Mouse (Mus musculus) urinary bladder, postnatal 25 days (tissue): ENCODE data around the gene Pnpla2.

Experiments used
- DNase-seq: peaks from one replicate; pipeline ENCODE4 v3.0.0; 2022; ENCODE audit warnings: low spot score

The Pnpla2 gene

GRCm38 (mm10) chr7:141451928-141452327 lies 3.1 kb upstream of the Pnpla2 start:
- no peak for DNase-seq

- no peak for DNase-seq
Measured at GRCm38 (mm10) chr7:141453636-141454035, 1.4 kb upstream of the Pnpla2 start.

GRCm38 (mm10) chr7:141455610-141456314 lies 764 bp downstream of the Pnpla2 start:
- peak; percentile 54 for DNase-seq

- DNase-seq: no peak
Measured at GRCm38 (mm10) chr7:141456739-141457138, 1.7 kb downstream of the Pnpla2 start.

- DNase-seq: no peak
Measured at GRCm38 (mm10) chr7:141457236-141457635, 2.2 kb downstream of the Pnpla2 start.

- no peak for DNase-seq
Measured at GRCm38 (mm10) chr7:141457986-141458660, 3.1 kb downstream of the Pnpla2 start.

- no peak for DNase-seq
Measured at GRCm38 (mm10) chr7:141458661-141459060, 3.7 kb downstream of the Pnpla2 start.

GRCm38 (mm10) chr7:141459301-141459711 lies 4.3 kb downstream of the Pnpla2 start:
- DNase-seq: no peak

- no peak for DNase-seq
Measured at GRCm38 (mm10) chr7:141460001-141460390, 5.0 kb downstream of the Pnpla2 start.

- DNase-seq: no peak
Measured at GRCm38 (mm10) chr7:141460391-141461113, 5.6 kb downstream of the Pnpla2 start, which contains the start of gene Cracr2b. Gene Cracr2b, plus strand, starts transcription at chr7:141461094.

GRCm38 (mm10) chr7:141461521-141462332 lies 6.7 kb downstream of the Pnpla2 start:
- DNase-seq: no peak

GRCm38 (mm10) chr7:141462333-141462821 lies 7.4 kb downstream of the Pnpla2 start:
- DNase-seq: no peak

GRCm38 (mm10) chr7:141463824-141464602 lies 9.0 kb downstream of the Pnpla2 start:
- DNase-seq: no peak

- no peak for DNase-seq
Measured at GRCm38 (mm10) chr7:141464603-141465201, 9.7 kb downstream of the Pnpla2 start.

GRCm38 (mm10) chr7:141465388-141466044 lies 10.5 kb downstream of the Pnpla2 start:
- no peak for DNase-seq

- no peak for DNase-seq
Measured at GRCm38 (mm10) chr7:141466045-141466394, 11.0 kb downstream of the Pnpla2 start.

- no peak for DNase-seq
Measured at GRCm38 (mm10) chr7:141466607-141467148, 11.7 kb downstream of the Pnpla2 start.

- DNase-seq: peak; percentile 90
Measured at GRCm38 (mm10) chr7:141467230-141468030, 12.4 kb downstream of the Pnpla2 start, which contains the start of gene Cd151. Gene Cd151, plus strand, starts transcription at chr7:141467392.

GRCm38 (mm10) chr7:141468164-141468521 lies 13.1 kb downstream of the Pnpla2 start:
- DNase-seq: no peak
